Mouse (Mus musculus) MEL (cell line): ENCODE data around the gene Cdkn2d.

Source experiments
- BHLHE40 ChIP-seq: IDR thresholded peaks from 2 replicates; pipeline ENCODE4 v1.6.1; 2012; ENCODE audit warnings: low read depth, mild to moderate bottlenecking, inconsistent platforms, low read length, improper control_type of control experiment, borderline replicate concordance
- CTCF ChIP-seq, 3 experiments: IDR thresholded peaks in 2 of 3; conservative IDR thresholded peaks in 1 of 3; 2 replicates each; pipeline ENCODE4 v1.5.1; 2011 to 2012; ENCODE audit warnings: low read length in 3 of 3, low read depth in 2 of 3, mild to moderate bottlenecking in 2 of 3, improper control_type of control experiment in 1 of 3, inconsistent platforms in 1 of 3, mixed read lengths in 1 of 3, moderate library complexity in 1 of 3; ENCODE audit not compliant: control insufficient read depth in 1 of 3, insufficient read depth in 1 of 3, poor library complexity in 1 of 3, severe bottlenecking in 1 of 3
- E2F4 ChIP-seq: IDR thresholded peaks from 2 replicates; pipeline ENCODE4 v1.6.1; 2011; ENCODE audit warnings: low read depth, low read length, improper control_type of control experiment, borderline replicate concordance
- EP300 ChIP-seq, 2 experiments: IDR thresholded peaks; 2 replicates each; pipeline ENCODE4 v1.6.1; 2011; ENCODE audit warnings: improper control_type of control experiment in 2 of 2, low read length in 2 of 2, low read depth in 1 of 2, mild to moderate bottlenecking in 1 of 2
- HCFC1 ChIP-seq: IDR thresholded peaks from 2 replicates; pipeline ENCODE4 v1.6.1; 2012; ENCODE audit warnings: low read depth, mild to moderate bottlenecking, inconsistent platforms, low read length, improper control_type of control experiment, moderate library complexity
- MAX ChIP-seq: IDR thresholded peaks from 2 replicates; pipeline ENCODE4 v1.6.1; 2011; ENCODE audit warnings: low read length, improper control_type of control experiment
- MXI1 ChIP-seq: IDR thresholded peaks from 2 replicates; pipeline ENCODE4 v1.6.1; 2011; ENCODE audit warnings: mild to moderate bottlenecking, low read depth, low read length, improper control_type of control experiment
- POLR2A ChIP-seq, 2 experiments: IDR thresholded peaks; 2 replicates each; pipeline ENCODE4 v1.6.1; 2011 to 2012; ENCODE audit warnings: low read length in 2 of 2, mild to moderate bottlenecking in 2 of 2, control low read depth in 1 of 2, improper control_type of control experiment in 1 of 2, low read depth in 1 of 2, moderate library complexity in 1 of 2; ENCODE audit not compliant: control insufficient read depth in 1 of 2, insufficient read depth in 1 of 2, poor library complexity in 1 of 2
- POLR2AphosphoS5 ChIP-seq: IDR thresholded peaks from 2 replicates; pipeline ENCODE4 v1.6.1; 2012; ENCODE audit warnings: low read depth, borderline replicate concordance, mild to moderate bottlenecking, inconsistent platforms, low read length, moderate library complexity, mixed read lengths
- RCOR1 ChIP-seq: IDR thresholded peaks from 2 replicates; pipeline ENCODE4 v1.6.1; 2012; ENCODE audit warnings: low read depth, mild to moderate bottlenecking, inconsistent platforms, low read length, improper control_type of control experiment
- USF1 ChIP-seq: IDR thresholded peaks from 2 replicates; pipeline ENCODE4 v1.6.1; 2014; ENCODE audit warnings: low read depth, mild to moderate bottlenecking, inconsistent platforms, low read length, improper control_type of control experiment, moderate library complexity
- ZNF384 ChIP-seq: IDR thresholded peaks from 2 replicates; pipeline ENCODE4 v1.6.1; 2012; ENCODE audit warnings: low read depth, mild to moderate bottlenecking, inconsistent platforms, low read length, improper control_type of control experiment

- TF ChIP-seq POLR2A (IDR thresholded peaks at IDR 0.05; ENCODE audit: control insufficient read depth in 1 of 2, insufficient read depth in 1 of 2, low read depth in 1 of 2, low read length in 2 of 2, poor library complexity in 1 of 2) (peak in 1 of 2 experiments; percentile 35; a peak in 1 of 4 replicates), HCFC1 (no peak; the same call in 1 of the 2 replicates), POLR2AphosphoS5 (no peak), MXI1 (peak; percentile 99), E2F4 (no peak), MAX (peak; percentile 98), CTCF (IDR thresholded peaks at IDR 0.05 in 2 of 3, conservative IDR thresholded peaks at IDR 0.05 in 1 of 3; ENCODE audit: control insufficient read depth in 1 of 3, insufficient read depth in 1 of 3, low read depth in 2 of 3, low read length in 3 of 3, poor library complexity in 1 of 3, severe bottlenecking in 1 of 3) (no peak), EP300 (IDR thresholded peaks at IDR 0.05; ENCODE audit: low read depth in 1 of 2, low read length in 2 of 2) (peak; percentile 70 to 93), BHLHE40 (0 out of 2 replicates have a peak, but pooled peaks have one; percentile 7), RCOR1 (peak; percentile 93), USF1 (peak; percentile 60), ZNF384 (no peak)
Measured at GRCm38 (mm10) chr9:21328041-21328440, 36.8 kb upstream of the Cdkn2d start.
